Mouse (Mus musculus): ENCODE measurements around the gene Ift81.
"Not testable (repeated sequence)": the region's sequence is repeated elsewhere in the genome, so short reads cannot be mapped to it uniquely, and the experiment has no call there.

The Ift81 gene

DNA sequence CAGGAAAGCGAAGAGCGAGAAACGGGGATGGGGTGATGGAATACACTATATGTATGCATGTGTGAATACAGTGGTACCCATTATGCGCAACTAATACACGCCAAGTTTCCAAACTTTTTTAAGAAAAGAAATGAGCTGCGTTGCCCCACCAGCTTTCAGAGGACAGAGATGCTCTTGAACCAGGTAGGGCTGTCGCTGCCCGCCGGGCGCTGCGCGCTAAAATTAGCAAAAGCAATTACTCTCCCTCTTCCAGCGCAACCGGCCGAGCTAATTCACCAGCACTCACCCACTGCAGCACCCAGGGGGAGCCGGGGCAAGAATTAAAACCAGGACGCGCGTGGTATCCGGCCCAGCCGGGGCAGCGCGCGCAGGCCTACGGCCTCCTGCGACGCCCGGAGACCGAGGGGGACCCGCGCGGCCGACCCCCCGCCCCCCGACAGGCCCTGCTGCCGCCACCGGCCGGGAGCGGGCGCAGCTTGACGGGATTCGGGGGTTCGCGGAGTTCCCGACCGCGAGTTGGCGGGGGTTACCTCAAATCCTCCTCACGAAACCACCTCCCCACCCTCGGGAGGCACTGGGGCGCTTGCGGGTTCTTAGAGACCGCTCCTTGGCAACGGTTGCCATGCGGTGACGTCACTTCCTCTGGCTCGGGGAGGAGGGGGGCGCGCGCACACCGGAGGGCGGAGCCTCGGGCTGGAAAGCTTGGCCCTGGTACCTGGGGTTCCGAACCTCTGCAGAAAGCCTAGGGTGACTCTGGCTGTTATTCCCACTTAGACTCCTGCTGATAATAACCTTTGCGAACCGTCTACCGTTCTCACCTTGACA, at the start of gene Ift81:
TSS of gene Ift81 (minus strand) at position 611 of the 825 bp plus-strand sequence.
- peak; percentile 92 for DNase-seq (ENCODE audit: low read depth, low spot score)

DNA sequence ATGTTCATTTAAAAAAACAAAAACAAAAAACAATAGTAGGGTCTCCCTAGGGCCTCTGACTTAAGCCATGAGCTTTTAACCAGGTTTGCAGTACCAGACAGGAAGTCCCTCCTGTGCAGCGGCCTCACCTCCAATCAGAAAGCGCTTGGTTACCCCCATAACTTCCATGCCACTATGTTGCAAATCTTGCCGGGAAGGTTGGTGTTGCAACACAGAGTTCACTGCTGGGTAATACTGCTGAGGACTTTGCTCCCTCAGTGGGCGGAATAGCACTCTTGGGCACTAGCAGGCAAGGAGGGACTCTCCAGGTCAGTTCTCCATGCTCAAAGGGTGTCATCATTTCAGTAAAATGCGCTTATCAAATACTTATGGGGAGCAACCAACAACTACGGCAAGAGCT, 48.2 kb upstream of the Ift81 start:
- DNase-seq (ENCODE audit: low read depth, low spot score), result no peak

DNA sequence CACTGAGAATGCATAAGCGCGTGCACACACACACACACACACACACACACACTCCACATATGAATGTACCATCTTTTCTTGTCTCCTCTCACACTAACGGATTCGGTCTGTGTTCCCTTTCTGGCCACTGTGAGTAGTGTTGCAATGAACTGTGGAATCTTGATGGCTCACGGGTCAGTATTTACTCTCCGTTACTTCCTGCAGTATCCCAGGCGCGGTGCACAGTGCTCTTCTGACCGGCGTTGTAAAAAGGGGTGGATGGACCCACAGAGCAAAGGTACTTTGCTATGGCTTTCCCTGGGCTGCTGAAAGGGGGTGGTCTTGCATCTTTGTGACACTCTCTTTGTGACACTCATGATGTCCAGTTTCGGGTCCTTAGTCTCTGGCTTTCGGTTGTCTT, 42.5 kb upstream of the Ift81 start:
- no peak for DNase-seq (ENCODE audit: low read depth, low spot score)

DNA sequence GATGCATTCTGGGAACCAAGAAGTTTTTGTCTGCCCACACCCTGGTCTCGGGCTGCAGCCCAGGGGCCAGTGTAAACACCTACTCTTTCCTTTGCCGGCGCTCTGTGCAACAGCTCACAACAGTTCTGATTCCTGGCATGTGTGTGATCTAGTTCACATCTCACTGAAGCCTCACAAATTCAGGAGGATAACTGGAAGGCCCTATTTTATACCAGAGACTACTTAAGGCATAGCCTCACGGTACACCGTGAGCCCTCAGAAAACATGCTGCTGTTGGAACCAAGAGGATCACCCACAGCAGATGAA, 39.9 kb upstream of the Ift81 start:
- DNase-seq (ENCODE audit: low read depth, low spot score), result no peak

DNA sequence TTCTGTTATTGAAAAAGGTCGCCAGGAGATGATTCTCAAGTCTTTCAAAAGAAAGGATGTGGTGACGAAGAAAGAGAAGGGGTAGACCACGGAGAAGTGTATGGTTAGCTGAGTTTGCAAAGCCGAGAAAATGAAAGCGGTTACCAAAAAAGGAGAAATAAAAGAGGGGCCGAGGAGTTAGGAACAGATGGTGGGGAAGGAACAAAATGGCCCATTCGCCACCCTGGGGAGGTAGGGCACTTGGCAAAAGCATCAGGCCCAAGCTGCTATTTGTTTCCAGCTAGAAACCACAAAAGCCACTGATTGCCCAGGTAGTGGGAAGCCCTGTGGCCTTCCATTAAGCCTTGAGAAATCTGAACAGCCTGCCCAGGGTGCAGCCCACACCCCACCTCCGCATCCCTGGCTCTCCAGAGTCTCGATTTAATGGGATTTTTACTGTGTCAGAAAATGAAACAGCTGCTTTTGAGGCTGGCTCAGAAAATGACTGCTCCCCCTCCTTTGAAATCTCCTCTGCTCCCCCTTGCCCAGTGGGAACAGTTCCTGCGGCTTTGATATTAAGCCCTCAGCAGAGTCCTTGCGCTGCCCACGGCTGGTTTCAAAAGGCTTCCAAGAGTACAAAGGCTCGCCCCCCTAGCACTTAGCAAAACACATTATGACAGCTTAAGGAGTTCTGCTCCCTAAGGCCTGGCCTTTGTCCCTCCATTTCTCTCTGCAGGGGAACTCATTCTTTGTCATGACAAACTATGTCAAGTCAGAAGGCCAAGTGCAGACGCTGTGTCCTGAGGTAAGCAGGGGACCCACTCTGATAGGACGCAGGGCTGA, 39.3 kb upstream of the Ift81 start:
- DNase-seq (ENCODE audit: low read depth, low spot score), result no peak

DNA sequence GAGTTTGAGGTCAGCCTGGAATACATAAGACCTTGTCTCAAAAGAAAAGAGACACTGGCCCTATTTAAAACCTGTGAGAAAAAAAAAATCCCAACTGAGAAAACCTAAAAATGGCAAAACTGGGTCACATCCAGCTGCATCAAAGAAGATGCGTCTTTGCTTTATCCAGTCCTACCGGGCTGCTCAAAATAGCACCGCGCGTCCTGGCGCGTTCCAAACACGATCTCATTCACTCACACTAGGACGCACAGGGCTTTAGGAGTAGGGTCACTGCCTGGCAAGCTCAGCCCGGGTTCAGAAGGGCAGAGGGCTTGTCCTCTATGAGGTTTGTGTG, 38.8 kb upstream of the Ift81 start:
- no peak for DNase-seq (ENCODE audit: low read depth, low spot score)

DNA sequence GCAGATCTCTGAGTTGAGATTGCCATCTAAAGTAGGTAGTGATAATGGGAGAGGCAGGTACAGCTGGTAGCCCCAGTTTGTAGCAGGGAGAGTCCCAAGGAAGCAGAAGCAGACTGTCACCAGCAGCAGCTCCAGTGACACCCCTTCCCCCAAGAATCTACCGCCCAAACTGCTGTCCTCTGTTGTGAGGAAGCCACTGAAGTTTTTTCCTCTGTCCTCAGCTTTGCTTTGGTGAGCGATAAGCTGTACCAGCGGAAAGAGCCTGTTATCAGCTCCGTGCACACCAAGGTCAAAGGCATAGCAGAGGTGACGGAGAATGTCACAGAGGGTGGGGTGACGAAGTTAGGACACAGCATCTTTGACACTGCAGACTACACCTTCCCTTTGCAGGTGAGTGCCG, 38.2 kb upstream of the Ift81 start:
- no peak for DNase-seq (ENCODE audit: low read depth, low spot score)

DNA sequence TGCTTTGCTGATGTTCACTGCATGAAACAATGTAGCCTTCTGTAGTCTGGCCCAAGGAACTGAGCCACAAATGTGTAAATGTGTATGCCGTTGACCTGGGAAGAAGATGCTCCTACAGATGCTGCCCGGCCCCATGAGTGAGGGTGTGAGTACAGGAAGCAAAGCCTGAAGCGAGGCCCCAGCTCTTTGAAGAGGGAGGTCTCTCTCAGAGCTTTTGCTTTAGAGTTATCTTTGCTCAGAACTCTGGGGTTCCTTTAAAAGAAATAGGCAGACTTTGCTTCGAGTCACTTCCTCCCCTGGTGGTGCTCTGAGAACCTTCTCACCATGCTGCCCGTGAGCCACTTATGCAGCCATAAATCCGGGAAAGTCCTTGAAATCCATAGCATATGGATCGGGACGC, 35.8 kb upstream of the Ift81 start:
- DNase-seq (ENCODE audit: low read depth, low spot score), result no peak

DNA sequence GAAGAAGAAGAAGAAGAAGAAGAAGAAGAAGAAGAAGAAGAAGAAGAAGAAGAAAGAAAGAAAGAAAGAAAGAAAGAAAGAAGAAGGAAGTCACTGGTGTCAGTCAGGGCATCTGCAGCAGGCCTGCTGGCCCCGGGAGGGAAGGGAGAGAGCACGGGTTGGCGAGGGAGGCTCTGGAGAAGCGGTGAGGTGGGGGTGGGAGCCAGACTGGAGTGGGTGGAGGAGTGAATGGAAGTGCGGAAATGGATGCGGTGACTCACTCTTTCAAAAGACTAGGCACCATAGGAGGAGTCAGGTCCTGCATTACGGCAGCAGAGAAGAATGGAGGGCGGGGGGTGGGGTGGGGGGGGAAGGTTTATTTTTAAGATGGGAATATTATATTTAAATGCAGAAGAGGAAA, 34.9 kb upstream of the Ift81 start:
- no peak for DNase-seq (ENCODE audit: low read depth, low spot score)

DNA sequence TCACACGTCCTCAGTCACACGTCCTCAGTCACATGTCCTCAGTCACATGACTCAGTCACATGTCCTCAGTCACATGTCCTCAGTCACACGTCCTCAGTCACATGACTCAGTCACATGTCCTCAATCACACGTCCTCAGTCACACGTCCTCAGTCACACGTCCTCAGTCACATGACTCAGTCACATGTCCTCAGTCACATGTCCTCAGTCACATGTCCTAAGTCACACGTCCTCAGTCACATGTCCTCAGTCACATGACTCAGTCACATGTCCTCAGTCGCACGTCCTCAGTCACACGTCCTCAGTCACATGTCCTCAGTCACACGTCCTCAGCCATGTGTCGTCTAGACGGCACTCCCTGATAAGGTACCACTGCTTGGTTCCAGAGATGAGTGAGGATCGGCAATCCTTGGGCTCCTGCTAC, 33.6 kb upstream of the Ift81 start:
- not testable (repeated sequence) for DNase-seq (ENCODE audit: low read depth, low spot score)

DNA sequence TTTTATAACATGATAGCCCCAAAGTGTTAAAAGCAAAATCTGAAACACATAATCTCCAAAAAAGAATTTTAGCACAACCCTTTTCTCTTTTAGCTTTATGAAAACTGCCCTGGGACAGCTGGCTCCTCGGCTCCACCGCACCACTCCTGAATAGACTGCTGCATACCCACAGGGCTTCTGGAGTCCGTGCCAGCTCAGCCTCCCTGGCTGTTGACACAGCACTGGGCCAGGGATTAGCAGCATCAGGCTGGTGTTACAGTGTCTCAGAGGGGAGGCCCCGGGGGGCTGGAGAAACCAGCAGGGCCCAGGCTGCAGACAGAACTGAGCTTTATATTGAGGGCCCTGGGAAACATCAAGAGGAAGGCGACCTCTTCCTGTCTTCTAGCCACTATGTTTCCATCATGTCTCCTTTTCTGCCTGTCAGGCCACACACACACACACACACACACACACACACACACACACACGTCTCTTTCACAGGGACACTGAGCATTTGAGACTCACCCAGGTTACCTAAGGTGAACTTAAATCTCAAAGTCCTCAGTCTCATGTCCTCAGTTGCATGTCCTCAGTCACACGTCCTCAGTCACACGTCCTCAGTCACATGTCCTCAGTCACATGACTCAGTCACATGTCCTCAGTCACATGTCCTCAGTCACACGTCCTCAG, 33.1 kb upstream of the Ift81 start:
- no peak for DNase-seq (ENCODE audit: low read depth, low spot score)

DNA sequence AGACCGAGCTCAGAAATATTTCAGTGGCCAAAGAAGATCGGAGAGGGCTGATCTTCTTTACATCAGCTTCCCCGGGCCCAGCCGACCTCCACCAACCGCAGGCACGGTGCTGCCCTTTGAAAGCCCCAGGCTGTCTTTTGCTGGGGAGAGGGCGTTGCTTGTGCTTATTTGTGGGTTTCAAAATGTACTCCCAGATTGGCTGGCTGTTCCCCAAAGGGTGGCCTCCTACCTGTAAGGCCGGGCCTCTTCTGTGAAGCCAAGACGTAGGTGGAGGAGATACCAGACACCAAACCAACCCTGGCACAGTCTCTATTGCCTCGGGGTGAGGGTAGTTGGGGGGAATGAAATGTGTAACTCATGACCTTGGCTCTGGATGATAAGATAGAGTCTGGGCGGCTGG, 31.7 kb upstream of the Ift81 start:
- no peak for DNase-seq (ENCODE audit: low read depth, low spot score)

DNA sequence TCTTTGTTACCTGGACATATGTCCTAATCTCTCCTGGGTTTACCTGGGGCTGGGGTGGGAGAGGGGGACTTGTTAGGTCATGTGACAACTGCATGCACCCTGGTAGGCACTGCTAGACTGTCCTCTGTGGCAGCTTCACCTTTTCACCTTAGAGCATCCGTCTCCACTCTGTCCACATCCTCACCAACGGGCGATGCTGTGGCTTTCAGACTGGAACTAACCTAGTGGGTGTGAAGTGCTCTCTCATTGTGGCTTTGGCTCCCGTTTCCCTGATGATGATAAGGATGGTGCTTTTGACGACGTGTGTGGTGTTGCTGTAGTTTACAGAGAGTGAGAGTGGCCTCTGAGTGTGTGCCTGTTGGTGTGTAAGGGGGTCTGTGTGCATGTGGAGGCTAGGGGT, 31.0 kb upstream of the Ift81 start:
- no peak for DNase-seq (ENCODE audit: low read depth, low spot score)

DNA sequence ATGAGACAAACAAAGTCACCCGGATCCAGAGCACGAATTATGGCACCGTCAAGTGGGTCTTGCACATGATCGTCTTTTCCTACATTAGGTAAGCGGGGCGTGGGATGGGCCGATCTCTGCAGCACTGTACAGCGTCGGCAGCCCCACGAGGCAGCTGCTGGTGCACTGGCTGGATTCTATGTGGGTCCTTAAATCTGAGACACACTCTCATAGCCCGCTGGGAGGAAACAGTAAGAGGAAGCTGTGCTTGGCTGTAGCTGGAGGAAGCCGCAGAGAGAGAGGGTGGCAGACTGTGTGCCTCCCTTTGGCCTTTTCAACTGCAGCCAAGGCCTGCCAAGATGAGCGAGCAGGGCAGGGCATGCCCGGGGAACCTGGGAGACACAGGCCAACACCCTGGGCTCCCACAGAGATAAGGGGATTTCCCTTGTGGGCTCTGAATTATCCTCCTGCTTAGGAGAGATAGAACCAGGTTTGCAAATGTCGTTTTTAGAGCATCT, 29.8 kb upstream of the Ift81 start:
- DNase-seq (ENCODE audit: low read depth, low spot score), result no peak

DNA sequence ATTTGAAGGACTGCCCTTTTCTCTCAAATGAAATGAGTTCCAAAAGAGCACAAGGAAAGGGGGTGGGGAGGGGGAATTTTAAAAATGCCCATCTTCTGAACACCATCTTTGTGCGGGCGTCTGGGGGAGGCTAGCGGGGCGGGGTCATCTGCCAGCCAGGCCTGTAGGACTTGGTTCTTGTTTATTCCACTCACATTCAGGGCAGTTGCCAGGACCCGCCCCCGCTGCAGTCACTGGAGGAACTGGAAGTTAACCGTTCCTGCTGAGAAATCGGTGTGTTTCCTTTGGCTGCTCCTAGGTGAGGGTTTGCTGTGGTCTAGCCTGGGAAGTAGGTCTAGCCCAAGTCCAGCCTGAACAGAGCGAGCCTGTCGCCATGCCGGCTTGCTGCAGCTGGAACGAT, 29.4 kb upstream of the Ift81 start, which contains the start of gene P2rx7:
TSS of gene P2rx7 (plus strand) at position 211 of the 400 bp plus-strand sequence.
- DNase-seq (ENCODE audit: low read depth, low spot score), result no peak

DNA sequence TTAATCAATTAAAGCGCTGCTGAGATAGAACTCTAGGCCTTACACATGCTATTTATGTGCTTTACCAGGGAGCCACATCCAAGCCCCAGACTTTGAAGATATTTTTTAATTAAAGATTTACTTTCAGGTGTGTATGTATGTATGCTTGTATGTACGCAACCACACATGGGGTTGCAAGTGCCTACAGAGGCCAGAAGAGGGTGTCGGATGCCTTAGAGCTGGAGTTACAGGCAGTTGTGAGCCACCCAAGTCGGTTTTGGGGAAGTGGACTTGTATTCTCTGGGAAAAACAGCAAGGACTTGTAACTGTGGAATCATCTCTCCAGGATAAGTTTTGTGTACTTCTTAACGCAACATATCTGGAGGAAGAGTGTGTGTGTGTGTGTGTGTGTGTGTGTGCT, 25.7 kb upstream of the Ift81 start:
- no peak for DNase-seq (ENCODE audit: low read depth, low spot score)

DNA sequence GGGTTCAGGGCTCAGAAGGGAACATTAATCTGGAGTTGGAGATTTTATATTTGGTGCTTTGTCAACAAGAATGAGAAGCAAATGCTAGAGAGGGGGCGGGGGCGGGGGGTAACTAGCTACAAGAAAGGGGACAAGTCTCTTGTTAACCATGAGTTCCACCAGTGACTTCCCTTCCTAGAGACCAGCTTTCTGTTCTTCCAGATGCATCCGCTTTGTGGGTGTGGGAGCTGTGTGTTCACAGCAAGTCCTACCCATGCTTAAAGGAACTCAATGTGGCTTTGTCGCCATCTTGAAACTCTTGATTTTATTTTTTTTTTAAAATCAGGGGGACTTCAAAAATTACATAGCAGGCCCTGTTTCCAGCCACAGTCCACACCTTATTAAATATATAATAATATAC, 25.2 kb upstream of the Ift81 start:
- no peak for DNase-seq (ENCODE audit: low read depth, low spot score)

DNA sequence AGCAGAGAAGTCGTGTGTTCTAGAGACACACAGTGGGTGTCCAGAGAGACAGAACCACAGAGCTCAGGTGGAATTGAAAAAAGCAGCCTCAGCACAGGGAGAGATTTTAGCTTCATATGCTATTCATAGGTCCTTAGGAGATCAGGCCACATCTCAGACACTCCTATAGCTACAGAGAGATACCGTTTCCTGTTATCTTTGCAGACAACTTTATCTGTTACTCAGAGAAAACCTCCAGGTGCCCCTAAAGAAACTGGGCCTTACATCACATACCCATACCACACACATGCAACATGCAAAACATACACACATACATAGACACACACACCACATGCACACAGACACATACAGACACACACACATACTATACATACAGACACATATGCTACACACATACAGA, 24.0 kb upstream of the Ift81 start:
- DNase-seq (ENCODE audit: low read depth, low spot score), result no peak

DNA sequence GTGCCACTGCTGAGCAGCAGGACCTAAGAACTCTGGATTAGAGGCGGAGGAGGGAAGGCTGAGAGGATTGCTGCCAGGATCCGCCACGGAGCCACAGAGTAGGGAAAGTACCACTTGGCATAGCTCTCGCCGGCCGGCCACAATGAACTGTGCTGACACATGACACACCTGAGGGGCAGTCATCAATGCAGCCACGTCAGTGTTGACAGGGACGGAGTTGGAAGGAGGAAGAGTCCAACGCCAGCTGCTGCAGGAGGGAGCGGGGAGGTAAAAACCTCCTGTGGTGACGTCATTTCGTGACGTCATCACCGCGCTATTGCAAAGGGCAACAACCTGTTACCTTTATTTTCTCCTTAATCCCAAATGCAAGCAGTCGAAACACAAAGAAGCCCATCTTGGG, 22.6 kb upstream of the Ift81 start:
- no peak for DNase-seq (ENCODE audit: low read depth, low spot score)

DNA sequence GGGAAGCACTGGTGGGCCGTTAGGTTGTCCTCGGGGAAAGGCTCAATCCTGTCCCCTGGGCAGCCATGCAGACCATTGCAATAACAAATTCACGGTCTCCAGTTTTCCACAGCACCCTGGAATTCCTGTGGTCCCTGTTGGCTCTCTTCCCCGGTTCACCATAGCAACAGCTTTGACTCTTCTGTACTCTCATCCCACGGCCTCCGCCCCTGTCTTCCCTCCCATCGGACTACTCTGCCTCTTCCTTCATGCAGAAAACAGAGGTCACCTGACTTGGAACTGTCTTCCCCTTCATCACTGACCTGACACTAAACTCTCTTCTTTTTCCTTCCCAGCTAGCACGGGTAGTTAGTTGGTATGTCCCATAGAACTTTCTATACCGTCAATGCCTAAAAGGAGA, 22.0 kb upstream of the Ift81 start:
- DNase-seq (ENCODE audit: low read depth, low spot score), result no peak

DNA sequence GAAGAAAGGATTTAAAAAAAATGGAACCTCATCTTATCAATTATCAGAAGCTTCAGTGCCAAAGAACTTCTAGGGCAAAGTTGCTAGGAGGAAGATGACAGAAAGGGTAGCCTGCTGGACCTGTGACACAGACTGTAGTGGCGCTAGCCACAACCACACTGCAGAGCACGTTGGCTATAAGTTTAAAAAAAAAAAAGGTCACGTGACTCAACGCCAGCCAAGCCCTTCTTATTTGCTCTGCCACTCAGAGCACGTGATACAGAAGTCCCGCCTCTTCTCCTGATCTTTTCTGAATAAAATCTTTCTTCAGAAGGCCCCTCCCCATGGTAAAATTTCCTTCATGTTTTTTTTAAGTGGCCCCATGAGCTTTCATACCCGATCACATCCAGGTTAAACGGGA, 20.9 kb upstream of the Ift81 start:
- DNase-seq (ENCODE audit: low read depth, low spot score), result no peak

DNA sequence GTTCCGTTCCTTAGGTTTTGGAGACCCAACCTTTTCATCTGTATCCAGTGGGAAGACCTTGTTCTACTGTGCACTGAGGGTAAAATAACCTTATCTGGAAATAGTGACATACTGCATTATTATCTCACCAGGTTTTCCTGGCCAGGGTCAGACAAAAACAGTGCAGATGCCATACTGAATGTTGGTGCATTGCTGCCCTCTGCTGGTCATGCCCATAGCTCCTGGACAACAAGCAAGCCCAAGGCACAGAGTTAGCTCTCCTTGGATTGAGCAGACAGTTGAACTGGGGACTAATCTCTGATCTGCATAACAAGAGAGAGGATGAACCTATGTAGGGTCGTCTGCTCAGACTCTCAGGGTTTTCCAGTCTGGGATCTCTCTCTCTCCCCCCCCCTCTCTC, 12.9 kb upstream of the Ift81 start:
- peak; percentile 70 for DNase-seq (ENCODE audit: low read depth, low spot score)

Data from retina, adult 2 months (tissue).